Comparison of ENCODE assay signal across 11 mouse cellular contexts in genomic region chr3:52535411-52536021, GRCm38 (mm10).
DNase-seq lines count a peak whose midpoint lies in the region; ATAC-seq and TF ChIP-seq lines count a peak whose summit lies in the region.
"Had no signal": no experiment of that assay in that cellular context is flagged by ENCODE, and none has a peak within 500 bp of the region (broad histone marks: within the 10 kb centered on the region; RNA-seq: fewer than 3 reads in every experiment).

No protein-coding gene starts in this region.

- H3K27ac ChIP-seq in gastrocnemius, adult 2 months: peak overlapping the region; percentile 46
- H3K27ac ChIP-seq in midbrain, embryonic 10.5 days (replicated peaks): no peak overlapping the region
- no peak overlapping the region for H3K27ac ChIP-seq in midbrain, embryonic 16.5 days (ENCODE audit: low read length)
- no peak overlapping the region for H3K27ac ChIP-seq in hindbrain, embryonic 15.5 days (replicated peaks)

- ATAC-seq in midbrain, embryonic 16.5 days: no peak
- ATAC-seq in hindbrain, embryonic 15.5 days (ENCODE audit: low FRiP score, low read depth): 0 out of 2 replicates have a peak, but pooled peaks have one; percentile 30
- ATAC-seq in granulocyte monocyte progenitor cell, adult 5-6 weeks (replicated peaks; ENCODE audit: poor library complexity, severe bottlenecking): no peak

- intact Hi-C loops in gastrocnemius, adult 2 months (cut with DNase I): no loop called here

- no peak overlapping the region for H3K4me2 ChIP-seq in midbrain, embryonic 16.5 days (ENCODE audit: low read length)
- H3K4me2 ChIP-seq in hindbrain, embryonic 15.5 days: no peak overlapping the region

- no peak overlapping the region for H3K9ac ChIP-seq in midbrain, embryonic 16.5 days (ENCODE audit: low read depth, low read length)
- H3K9ac ChIP-seq in hindbrain, embryonic 15.5 days: no peak overlapping the region

- 63% methylated on average over 7 of the region's 7 CpGs for WGBS in midbrain, embryonic 10.5 days
- 60% methylated on average over 7 of the region's 7 CpGs for WGBS in midbrain, embryonic 16.5 days
- 27% methylated on average over 7 of the region's 7 CpGs for WGBS in hindbrain, embryonic 15.5 days

- TF ChIP-seq CTCF in gastrocnemius, adult 2 months (IDR thresholded peaks at IDR 0.05): no peak

- H3K4me3 ChIP-seq in gastrocnemius, adult 2 months: 0 out of 2 replicates have a peak overlapping the region, but pooled peaks have one; percentile 9
- no peak overlapping the region for H3K4me3 ChIP-seq in midbrain, embryonic 10.5 days
- no peak overlapping the region for H3K4me3 ChIP-seq in midbrain, embryonic 16.5 days (ENCODE audit: low read depth, low read length)
- H3K4me3 ChIP-seq in hindbrain, embryonic 15.5 days: no peak overlapping the region

- peaks cover 19% of the 10 kb centered on the region for H3K4me1 ChIP-seq in midbrain, embryonic 10.5 days
- no peaks in the 10 kb centered on the region; the same call in 1 of the 2 replicates for H3K4me1 ChIP-seq in midbrain, embryonic 16.5 days (ENCODE audit: control insufficient read depth, insufficient read depth, low read length)
- peaks cover 12% of the 10 kb centered on the region; the same call in 1 of the 2 replicates for H3K4me1 ChIP-seq in hindbrain, embryonic 15.5 days (replicated peaks)

- no peaks in the 10 kb centered on the region for H3K9me3 ChIP-seq in midbrain, embryonic 10.5 days (replicated peaks)
- H3K9me3 ChIP-seq in midbrain, embryonic 16.5 days (replicated peaks; ENCODE audit: control insufficient read depth, low read length, poor library complexity, severe bottlenecking): no peaks in the 10 kb centered on the region
- no peaks in the 10 kb centered on the region for H3K9me3 ChIP-seq in hindbrain, embryonic 15.5 days

- no peaks in the 10 kb centered on the region for H3K36me3 ChIP-seq in midbrain, embryonic 10.5 days
- H3K36me3 ChIP-seq in midbrain, embryonic 16.5 days (ENCODE audit: control insufficient read depth, insufficient read depth, low read length): no peaks in the 10 kb centered on the region
- H3K36me3 ChIP-seq in hindbrain, embryonic 15.5 days: no peaks in the 10 kb centered on the region

- peak; percentile 60 for DNase-seq in gastrocnemius, adult 2 months
- no peak for DNase-seq in gastrocnemius, postnatal 10 days
- peak; percentile 15 for DNase-seq in midbrain, embryonic 10.5 days (ENCODE audit: low spot score)
- peak; percentile 21 for DNase-seq in retina, postnatal 7 days (ENCODE audit: low read depth, low spot score)
- DNase-seq in right cerebral cortex, postnatal 14 days: no peak
- DNase-seq: cerebellum, adult 9-10 months; heart, postnatal 36 days; thymus, adult 2 months had no signal

- H3K27me3 ChIP-seq in midbrain, embryonic 10.5 days (ENCODE audit: low read depth, poor library complexity, severe bottlenecking): no peaks in the 10 kb centered on the region
- no peaks in the 10 kb centered on the region; the same call in 1 of the 2 replicates for H3K27me3 ChIP-seq in midbrain, embryonic 16.5 days (ENCODE audit: control insufficient read depth, insufficient read depth, low read depth, low read length)
- no peaks in the 10 kb centered on the region for H3K27me3 ChIP-seq in hindbrain, embryonic 15.5 days

Comparison
In these comparisons a context has a peak if more than half of its experiments do, and no peak if none do; other contexts are left out.
1. DNase-seq: peak in gastrocnemius, adult 2 months (single experiment), midbrain, embryonic 10.5 days (single experiment) and retina, postnatal 7 days (single experiment); none in gastrocnemius, postnatal 10 days (single experiment) and right cerebral cortex, postnatal 14 days (single experiment).